Mouse (Mus musculus) E14TG2a.4 (cell line): ENCODE measurements around the gene Slc9a7.

ENCODE experiments used
- H3K27me3 ChIP-seq: 2 replicates; pipeline ENCODE4 v1.6.1; 2014; ENCODE audit warnings: low read length, control low read depth; ENCODE audit not compliant: insufficient read depth
- H3K36me3 ChIP-seq: 2 replicates; pipeline ENCODE4 v1.6.1; 2014; ENCODE audit warnings: low read length, control low read depth; ENCODE audit not compliant: insufficient read depth
- H3K4me1 ChIP-seq: replicated peaks from 2 replicates; pipeline ENCODE4 v1.6.1; 2014; ENCODE audit warnings: low read depth, low read length, control low read depth
- H3K4me3 ChIP-seq: replicated peaks from 2 replicates; pipeline ENCODE4 v1.5.1; 2014; ENCODE audit warnings: mild to moderate bottlenecking, low read length
- H3K9me3 ChIP-seq: 2 replicates; pipeline ENCODE4 v1.6.1; 2014; ENCODE audit warnings: low read length, control low read depth
- CTCF ChIP-seq: conservative IDR thresholded peaks from 2 replicates; pipeline ENCODE4 v1.5.1; 2014; ENCODE audit warnings: low read length
- NANOG ChIP-seq: IDR thresholded peaks from 2 replicates; pipeline ENCODE4 v1.6.1; 2014; ENCODE audit warnings: borderline replicate concordance, low read length, mixed read lengths
- POU5F1 ChIP-seq: IDR thresholded peaks from 2 replicates; pipeline ENCODE4 v1.6.1; 2014; ENCODE audit warnings: low read length, borderline replicate concordance

Gene Slc9a7

GRCm38 (mm10) chrX:20176792-20177191 is 114.8 kb downstream of the Slc9a7 start:
- no peaks in the 10 kb centered on the region for H3K36me3 ChIP-seq
- no peak overlapping the region for H3K4me3 ChIP-seq
- H3K4me1 ChIP-seq = no peaks in the 10 kb centered on the region
- TF ChIP-seq CTCF (no peak), POU5F1 (no peak), NANOG (no peak)
- H3K27me3 ChIP-seq = no peaks in the 10 kb centered on the region
- H3K9me3 ChIP-seq = peaks cover 5% of the 10 kb centered on the region

DNA sequence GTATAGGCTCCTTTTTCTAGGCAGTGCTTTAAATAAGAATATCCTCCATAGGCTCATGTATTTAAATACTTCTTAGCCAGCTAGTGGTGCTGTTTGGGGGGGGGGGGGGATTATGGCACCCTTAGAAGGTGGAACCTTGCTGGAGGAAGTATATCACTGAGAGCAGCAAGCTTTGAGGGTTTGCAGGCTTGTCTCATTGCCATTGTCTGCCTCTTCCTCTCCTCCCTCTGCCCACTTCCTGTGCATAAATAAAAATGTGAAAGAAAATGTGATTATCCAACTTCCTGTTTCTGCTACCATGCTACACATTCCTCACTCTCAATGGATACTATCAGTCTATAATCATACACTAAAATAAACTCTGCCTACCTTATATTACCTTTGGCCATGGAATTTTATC is 123.2 kb downstream of the Slc9a7 start:
- H3K36me3 ChIP-seq = no peaks in the 10 kb centered on the region
- H3K27me3 ChIP-seq = no peaks in the 10 kb centered on the region
- TF ChIP-seq NANOG = no peak
- TF ChIP-seq CTCF = no peak
- TF ChIP-seq POU5F1 = no peak
- no peaks in the 10 kb centered on the region for H3K9me3 ChIP-seq
- H3K4me3 ChIP-seq = no peak overlapping the region
- no peaks in the 10 kb centered on the region for H3K4me1 ChIP-seq

DNA sequence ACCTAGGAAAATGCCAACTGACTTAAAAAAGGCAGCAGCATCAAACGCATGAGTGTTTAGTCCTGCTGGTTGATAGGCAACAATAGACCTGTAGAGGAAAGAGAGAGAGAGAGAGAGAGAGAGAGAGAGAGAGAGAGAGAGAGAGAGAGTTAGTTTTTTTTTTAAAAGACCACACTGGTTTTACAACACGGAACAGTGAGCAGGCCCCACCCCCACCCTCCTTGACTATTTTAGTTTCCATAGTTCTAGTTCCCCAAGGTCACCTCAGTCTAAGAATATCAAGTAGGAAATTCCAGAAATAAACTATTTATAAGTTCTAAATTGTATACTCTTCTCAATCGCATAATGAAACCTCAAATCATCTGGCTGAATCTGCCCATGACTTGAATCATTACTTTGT is 126.6 kb downstream of the Slc9a7 start:
- Histone ChIP-seq H3K36me3 (no peaks in the 10 kb centered on the region), H3K4me1 (no peaks in the 10 kb centered on the region), H3K27me3 (no peaks in the 10 kb centered on the region), H3K9me3 (no peaks in the 10 kb centered on the region), H3K4me3 (no peak overlapping the region)
- TF ChIP-seq NANOG (no peak), POU5F1 (no peak), CTCF (no peak)

DNA sequence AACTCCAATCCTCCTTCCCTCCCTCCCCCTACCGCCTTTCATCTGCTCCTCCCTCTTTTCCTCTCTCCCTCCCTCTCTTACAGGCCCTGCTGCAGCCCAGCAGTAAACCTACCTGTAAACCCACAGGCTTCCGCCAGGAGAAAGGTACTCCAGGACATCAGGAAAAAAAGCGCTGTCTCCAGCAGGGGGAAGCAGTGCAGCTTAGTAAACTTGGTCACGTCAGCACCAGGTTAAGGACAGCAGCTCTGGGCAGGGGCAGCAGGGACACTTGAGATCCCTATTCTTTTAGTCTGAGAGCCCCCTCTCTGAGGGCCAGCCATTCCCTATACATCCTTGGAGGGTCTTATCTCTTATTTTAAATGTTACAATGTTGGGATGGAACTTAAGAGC is 129.3 kb downstream of the Slc9a7 start:
- H3K9me3 ChIP-seq = no peaks in the 10 kb centered on the region
- no peaks in the 10 kb centered on the region for H3K36me3 ChIP-seq
- H3K27me3 ChIP-seq = no peaks in the 10 kb centered on the region
- TF ChIP-seq POU5F1 (no peak), CTCF (peak; percentile 30), NANOG (no peak)
- no peak overlapping the region for H3K4me3 ChIP-seq
- no peaks in the 10 kb centered on the region for H3K4me1 ChIP-seq

DNA sequence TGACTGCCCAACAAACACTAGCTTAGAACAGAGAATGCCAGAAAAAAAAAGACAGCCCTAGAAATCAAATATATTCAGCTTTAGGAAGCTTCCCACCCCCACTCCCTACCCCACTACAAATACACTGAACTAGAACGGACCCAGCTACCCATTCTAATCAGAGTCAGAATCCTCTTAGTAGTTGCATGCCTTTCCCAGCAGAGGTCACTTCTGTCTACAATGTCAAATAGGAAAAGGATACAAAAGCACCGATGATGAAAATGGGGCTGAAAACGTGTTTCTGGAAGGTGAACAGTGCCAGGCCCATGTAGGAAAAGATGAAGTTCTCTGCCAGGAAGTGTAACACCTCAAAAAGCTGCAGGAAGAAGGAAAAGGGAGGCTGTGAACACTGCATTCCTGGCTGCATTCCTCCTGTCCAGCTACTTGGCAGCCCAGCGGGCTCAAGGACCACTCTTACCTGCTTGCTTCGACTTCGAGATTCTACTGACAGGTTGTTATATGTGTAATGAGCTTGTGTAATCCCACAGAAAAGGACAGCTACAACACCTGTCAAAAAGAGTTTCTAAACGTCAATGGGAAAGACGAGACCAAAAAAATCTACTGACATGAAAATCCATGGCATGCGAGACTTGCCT is 129.8 kb downstream of the Slc9a7 start:
- 0 out of 2 replicates have a peak, but pooled peaks have one; percentile 3 for TF ChIP-seq CTCF
- TF ChIP-seq POU5F1 = no peak
- Histone ChIP-seq H3K27me3 (no peaks in the 10 kb centered on the region), H3K4me1 (no peaks in the 10 kb centered on the region), H3K36me3 (no peaks in the 10 kb centered on the region), H3K4me3 (no peak overlapping the region), H3K9me3 (no peaks in the 10 kb centered on the region)

DNA sequence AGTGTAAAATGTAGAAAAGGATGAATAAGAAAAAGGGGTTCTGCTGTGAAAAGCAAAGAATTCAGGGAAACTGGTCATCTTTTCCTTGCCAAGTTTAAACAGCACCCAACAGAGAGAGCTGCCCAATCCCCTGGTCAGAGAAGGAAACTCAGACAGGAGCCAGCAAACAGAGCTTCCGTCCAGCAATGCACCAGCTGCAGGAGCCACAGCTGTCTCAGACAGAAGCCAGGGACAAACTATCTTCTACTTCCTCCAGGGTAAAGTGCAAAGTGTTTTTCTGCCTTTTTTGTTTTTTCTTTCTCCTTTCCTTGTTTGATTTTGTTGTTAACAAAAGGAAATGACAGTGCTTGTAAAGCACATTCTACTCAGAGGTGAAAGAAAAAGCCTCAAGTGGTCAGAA is 131.3 kb downstream of the Slc9a7 start:
- no peak overlapping the region for H3K4me3 ChIP-seq
- no peaks in the 10 kb centered on the region for H3K27me3 ChIP-seq
- TF ChIP-seq CTCF (no peak), NANOG (no peak), POU5F1 (no peak)
- no peaks in the 10 kb centered on the region for H3K4me1 ChIP-seq
- no peaks in the 10 kb centered on the region for H3K36me3 ChIP-seq
- H3K9me3 ChIP-seq = no peaks in the 10 kb centered on the region

GRCm38 (mm10) chrX:20157519-20157918 is 134.1 kb downstream of the Slc9a7 start:
- TF ChIP-seq CTCF (peak; percentile 54), POU5F1 (no peak)
- Histone ChIP-seq H3K4me3 (no peak overlapping the region), H3K4me1 (no peaks in the 10 kb centered on the region)

DNA sequence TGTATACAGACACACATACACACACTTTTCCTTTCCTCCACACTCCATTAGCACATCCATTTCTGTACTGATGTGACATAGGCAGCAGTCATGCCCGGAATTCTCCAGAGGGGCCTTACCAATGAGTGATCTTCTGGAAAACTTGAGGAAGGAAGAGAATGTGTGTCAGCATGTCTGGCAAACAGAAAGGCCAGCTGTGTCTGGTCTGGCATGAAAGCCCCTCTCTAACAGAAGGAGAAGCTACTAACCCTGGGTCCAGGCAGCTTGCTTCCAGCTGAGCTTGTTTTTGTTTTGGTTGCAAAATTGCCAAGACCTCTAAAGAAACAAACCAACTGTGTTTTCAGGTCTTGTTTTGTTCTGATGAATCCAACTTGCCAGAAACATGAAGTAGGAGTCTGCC is 162.1 kb downstream of the Slc9a7 start:
- Histone ChIP-seq H3K9me3 (0 out of 2 replicates have a peak, but pooled peaks cover 3% of the 10 kb centered on the region), H3K4me1 (no peaks in the 10 kb centered on the region), H3K27me3 (no peaks in the 10 kb centered on the region), H3K36me3 (no peaks in the 10 kb centered on the region), H3K4me3 (no peak overlapping the region)
- no peak for TF ChIP-seq POU5F1
- TF ChIP-seq CTCF = no peak
- TF ChIP-seq NANOG = no peak

More at GRCm38 (mm10) chrX:20157519-20157918, 134.1 kb downstream of the Slc9a7 start:
- H3K36me3 ChIP-seq = no peaks in the 10 kb centered on the region
- H3K9me3 ChIP-seq = no peaks in the 10 kb centered on the region
- H3K27me3 ChIP-seq = no peaks in the 10 kb centered on the region

- TF ChIP-seq POU5F1 = no peak
- TF ChIP-seq CTCF = no peak
- no peak for TF ChIP-seq NANOG
- Histone ChIP-seq H3K36me3 (no peaks in the 10 kb centered on the region), H3K27me3 (no peaks in the 10 kb centered on the region), H3K9me3 (0 out of 2 replicates have a peak, but pooled peaks cover 3% of the 10 kb centered on the region), H3K4me3 (no peak overlapping the region), H3K4me1 (no peaks in the 10 kb centered on the region)
Observed at GRCm38 (mm10) chrX:20128951-20129350, 162.7 kb downstream of the Slc9a7 start.
